In genomic region chr11:101556541-101556940, GRCm38 (mm10) we compare ENCODE assay signal across 22 mouse cellular contexts. TPM values are rescaled to one million over a fixed set of nuclear protein-coding genes. Genes with fewer than 3 reads are reported as not detected.
DNase-seq lines count a peak whose midpoint lies in the region; ATAC-seq and TF ChIP-seq lines count a peak whose summit lies in the region.
"Had no signal": no experiment of that assay in that cellular context is flagged by ENCODE, and none has a peak within 500 bp of the region (broad histone marks: within the 10 kb centered on the region; RNA-seq: fewer than 3 reads in every experiment).

No protein-coding gene starts in this region.

- peaks cover 10% of the 10 kb centered on the region for H3K4me1 ChIP-seq in intestine, embryonic 16.5 days (ENCODE audit: control insufficient read depth, insufficient read depth, low read length)
- peaks cover 8% of the 10 kb centered on the region; the same call in 1 of the 2 replicates for H3K4me1 ChIP-seq in intestine, embryonic 15.5 days (replicated peaks)
- peaks cover 16% of the 10 kb centered on the region for H3K4me1 ChIP-seq in kidney, embryonic 15.5 days
- no peaks in the 10 kb centered on the region; the same call in 1 of the 2 replicates for H3K4me1 ChIP-seq in small intestine, adult 2 months (ENCODE audit: control insufficient read depth, insufficient read depth, insufficient read length, low read length)

- 83% methylated on average over 7 of the region's 7 CpGs for WGBS in intestine, embryonic 16.5 days
- WGBS in intestine, embryonic 15.5 days: 81% methylated on average over 7 of the region's 7 CpGs
- WGBS in kidney, embryonic 15.5 days: 89% methylated on average over 7 of the region's 7 CpGs
- WGBS in small intestine, adult 2 months: 28% methylated on average over 7 of the region's 7 CpGs

- no peak overlapping the region for H3K27ac ChIP-seq in intestine, embryonic 16.5 days (ENCODE audit: low read length)
- H3K27ac ChIP-seq in intestine, embryonic 15.5 days: no peak overlapping the region
- peak overlapping the region; percentile 18; the same call in 1 of the 2 replicates for H3K27ac ChIP-seq in kidney, embryonic 15.5 days
- peak overlapping the region; percentile 54; the same call in 1 of the 2 replicates for H3K27ac ChIP-seq in small intestine, adult 2 months (ENCODE audit: insufficient read depth, low read depth, low read length)
- H3K27ac ChIP-seq: gastrocnemius, adult 2 months; heart, adult 2 months; hindbrain, embryonic 14.5 days; midbrain, embryonic 12.5 days had no signal

- no peaks in the 10 kb centered on the region for H3K27me3 ChIP-seq in intestine, embryonic 16.5 days (replicated peaks; ENCODE audit: control insufficient read depth, insufficient read depth, low read length)
- H3K27me3 ChIP-seq in intestine, embryonic 15.5 days (replicated peaks): no peaks in the 10 kb centered on the region
- H3K27me3 ChIP-seq in kidney, embryonic 15.5 days: no peaks in the 10 kb centered on the region
- H3K27me3 ChIP-seq in small intestine, adult 2 months (ENCODE audit: control insufficient read depth, insufficient read depth, low read length): no peaks in the 10 kb centered on the region
- H3K27me3 ChIP-seq: midbrain, embryonic 12.5 days had no signal

- H3K9me3 ChIP-seq in intestine, embryonic 16.5 days (ENCODE audit: control insufficient read depth, low read length): no peaks in the 10 kb centered on the region
- no peaks in the 10 kb centered on the region for H3K9me3 ChIP-seq in intestine, embryonic 15.5 days
- no peaks in the 10 kb centered on the region for H3K9me3 ChIP-seq in kidney, embryonic 15.5 days (replicated peaks)
- H3K9me3 ChIP-seq: midbrain, embryonic 12.5 days had no signal

- no peak overlapping the region for H3K4me3 ChIP-seq in intestine, embryonic 16.5 days (ENCODE audit: low read length)
- no peak overlapping the region for H3K4me3 ChIP-seq in intestine, embryonic 15.5 days (replicated peaks)
- H3K4me3 ChIP-seq in kidney, embryonic 15.5 days (replicated peaks): no peak overlapping the region
- no peak overlapping the region for H3K4me3 ChIP-seq in small intestine, adult 2 months (ENCODE audit: low read depth, low read length)
- H3K4me3 ChIP-seq: gastrocnemius, adult 2 months; heart, adult 2 months; midbrain, embryonic 12.5 days; myocyte had no signal

- 0 out of 2 replicates have a peak overlapping the region, but pooled peaks have one; percentile 19 for H3K9ac ChIP-seq in intestine, embryonic 16.5 days (ENCODE audit: low read depth, low read length)
- no peak overlapping the region for H3K9ac ChIP-seq in intestine, embryonic 15.5 days
- H3K9ac ChIP-seq in kidney, embryonic 15.5 days: no peak overlapping the region
- H3K9ac ChIP-seq: hindbrain, embryonic 14.5 days; midbrain, embryonic 12.5 days had no signal

- no peak for TF ChIP-seq POLR2A in small intestine, adult 2 months (IDR thresholded peaks at IDR 0.05; ENCODE audit: low read depth, low read length)

- no peak for TF ChIP-seq CTCF in small intestine, adult 2 months (IDR thresholded peaks at IDR 0.05; ENCODE audit: extremely low read depth, insufficient read length, insufficient replicate concordance, low read depth, low read length)

- peaks cover 11% of the 10 kb centered on the region; the same call in 1 of the 2 replicates for H3K36me3 ChIP-seq in intestine, embryonic 16.5 days (ENCODE audit: control insufficient read depth, insufficient read depth, low read length)
- H3K36me3 ChIP-seq in intestine, embryonic 15.5 days: peaks cover 10% of the 10 kb centered on the region; the same call in 1 of the 2 replicates
- peaks cover 62% of the 10 kb centered on the region for H3K36me3 ChIP-seq in kidney, embryonic 15.5 days
- peaks cover 36% of the 10 kb centered on the region for H3K36me3 ChIP-seq in small intestine, adult 2 months (ENCODE audit: control insufficient read depth, insufficient read depth, low read length)

- ATAC-seq in intestine, embryonic 16.5 days: no peak
- ATAC-seq in intestine, embryonic 15.5 days: no peak
- ATAC-seq in kidney, embryonic 15.5 days (replicated peaks; ENCODE audit: low FRiP score): no peak
- ATAC-seq: forebrain, embryonic 14.5 days had no signal

- DNase-seq in liver: peak; percentile 42
- DNase-seq in gastrocnemius, adult 8-10 months (ENCODE audit: low spot score in 2 of 2): no peak
- no peak for DNase-seq in right cerebral cortex, postnatal 25 days
- DNase-seq: cerebellum, adult 9-11 months; gastrocnemius, adult 2 months; heart, adult 2 months; lung, postnatal 36 days had no signal

- H3K4me2 ChIP-seq in intestine, embryonic 16.5 days (ENCODE audit: low read depth, low read length): no peak overlapping the region
- H3K4me2 ChIP-seq in intestine, embryonic 15.5 days (replicated peaks): no peak overlapping the region
- H3K4me2 ChIP-seq in kidney, embryonic 15.5 days: no peak overlapping the region
- H3K4me2 ChIP-seq: hindbrain, embryonic 14.5 days; midbrain, embryonic 12.5 days had no signal

RNA-seq across cellular contexts. Expression of gene Nbr1, which starts 4.6 kb away (rescaled TPM):
- polyA plus RNA-seq in intestine, embryonic 16.5 days (2015; fragmentation: Nextera tagmentation; extraction: Ambion mirVana): 56.2 and 65.5 TPM in 2 replicates
- polyA plus RNA-seq in intestine, embryonic 15.5 days (2015; fragmentation: Nextera tagmentation; extraction: Ambion mirVana): 57.0 and 61.2 TPM in 2 replicates
- 74.8 and 76.4 TPM in 2 replicates for polyA plus RNA-seq in kidney, embryonic 15.5 days (2015; fragmentation: Nextera tagmentation; extraction: Ambion mirVana)
- polyA plus RNA-seq in small intestine, adult 2 months (2012; rRNA removed): 47.4 and 116 TPM in 2 replicates
- total RNA-seq in gastrocnemius, adult 8-10 months (2022): 10 to 100 TPM; 61.4 to 66.8 (median 65.4) TPM

RNA-seq across cellular contexts. Expression of gene Brca1, which starts 4.8 kb away (rescaled TPM):
- polyA plus RNA-seq in intestine, embryonic 16.5 days (2015; fragmentation: Nextera tagmentation; extraction: Ambion mirVana): 6.0 and 6.8 TPM in 2 replicates
- 8.4 and 10.2 TPM in 2 replicates for polyA plus RNA-seq in intestine, embryonic 15.5 days (2015; fragmentation: Nextera tagmentation; extraction: Ambion mirVana)
- 12.9 and 14.4 TPM in 2 replicates for polyA plus RNA-seq in kidney, embryonic 15.5 days (2015; fragmentation: Nextera tagmentation; extraction: Ambion mirVana)
- polyA plus RNA-seq in small intestine, adult 2 months (2012; rRNA removed): 0.24 and 1.0 TPM in 2 replicates
- under 1 TPM in 2 of 4 experiments, not detected in 2; 0.07 to 0.11 TPM for total RNA-seq in gastrocnemius, adult 8-10 months (2022)

RNA-seq across cellular contexts. Expression of gene Tmem106a, which starts 25.5 kb away (rescaled TPM):
- 38.6 and 49.4 TPM in 2 replicates for polyA plus RNA-seq in intestine, embryonic 16.5 days (2015; fragmentation: Nextera tagmentation; extraction: Ambion mirVana)
- polyA plus RNA-seq in intestine, embryonic 15.5 days (2015; fragmentation: Nextera tagmentation; extraction: Ambion mirVana): 21.6 and 22.0 TPM in 2 replicates
- 5.5 and 5.8 TPM in 2 replicates for polyA plus RNA-seq in kidney, embryonic 15.5 days (2015; fragmentation: Nextera tagmentation; extraction: Ambion mirVana)
- polyA plus RNA-seq in small intestine, adult 2 months (2012; rRNA removed): 57.2 and 171 TPM in 2 replicates
- 1 to 10 TPM in 2 of 4 experiments, under 1 TPM in 2; 0.61 to 1.8 (median 1.0) TPM for total RNA-seq in gastrocnemius, adult 8-10 months (2022)

RNA-seq across cellular contexts. Expression of gene Gm11634, which starts 42.5 kb away (rescaled TPM):
- polyA plus RNA-seq in intestine, embryonic 16.5 days (2015; fragmentation: Nextera tagmentation; extraction: Ambion mirVana): not detected in 2 replicates
- not detected in 2 replicates for polyA plus RNA-seq in intestine, embryonic 15.5 days (2015; fragmentation: Nextera tagmentation; extraction: Ambion mirVana)
- not detected in 2 replicates for polyA plus RNA-seq in kidney, embryonic 15.5 days (2015; fragmentation: Nextera tagmentation; extraction: Ambion mirVana)
- polyA plus RNA-seq in small intestine, adult 2 months (2012; rRNA removed): not detected in 2 replicates
- not detected for total RNA-seq in gastrocnemius, adult 8-10 months (2022)
- total RNA-seq: gastrocnemius, adult 2 months; heart, adult 2 months; layer of hippocampus, adult 18-20 months; neutrophil, adult 5-6 weeks had no signal
- polyA plus RNA-seq: C2C12; forebrain, embryonic 14.5 days; heart, adult 2 months; heart, embryonic 16.5 days; hindbrain, embryonic 14.5 days; limb, embryonic 14.5 days; midbrain, embryonic 12.5 days; myocyte; spleen, adult 2 months; urinary bladder, adult 2 months had no signal

Comparison
In these comparisons a context has a peak if more than half of its experiments do, and no peak if none do; other contexts are left out.
1. H3K27ac ChIP-seq: peak in kidney, embryonic 15.5 days (single experiment) and small intestine, adult 2 months (single experiment); none in intestine, embryonic 16.5 days (single experiment) and intestine, embryonic 15.5 days (single experiment).